Mouse (Mus musculus) intestine, postnatal 0 days (tissue): ENCODE results near the gene Cd3g. TPM values are rescaled to one million over a fixed set of nuclear protein-coding genes. Genes with fewer than 3 reads are reported as not detected.
"Not testable (repeated sequence)": the region's sequence is repeated elsewhere in the genome, so short reads cannot be mapped to it uniquely, and the experiment has no call there.

Experiments
- ATAC-seq: fragments of 200-750 bp; cut with Nextera tagmentation; 2 replicates; pipeline ENCODE4 v1.8.0; 2017; ENCODE audit warnings: mild to moderate bottlenecking, moderate TSS enrichment, moderate library complexity
- H3K27ac ChIP-seq: fragments of 300-500 bp; sonication (generic); 2 replicates; pipeline ENCODE4 v1.5.1; 2014; ENCODE audit warnings: mild to moderate bottlenecking, low read depth, low read length, moderate library complexity
- H3K27me3 ChIP-seq: fragments of 300-500 bp; sonication (generic); replicated peaks from 2 replicates; pipeline ENCODE4 v1.6.1; 2014; ENCODE audit warnings: low read length, mixed read lengths; ENCODE audit not compliant: control insufficient read depth, insufficient read depth
- H3K36me3 ChIP-seq: fragments of 300-500 bp; sonication (generic); 2 replicates; pipeline ENCODE4 v1.6.1; 2014; ENCODE audit warnings: mild to moderate bottlenecking, moderate library complexity; ENCODE audit not compliant: control insufficient read depth, insufficient read depth
- H3K4me1 ChIP-seq: fragments of 300-500 bp; sonication (generic); replicated peaks from 2 replicates; pipeline ENCODE4 v1.6.1; 2014; ENCODE audit warnings: antibody characterized with exemption, low read length, mixed read lengths; ENCODE audit not compliant: control insufficient read depth, insufficient read depth
- H3K4me2 ChIP-seq: fragments of 300-500 bp; sonication (generic); replicated peaks from 2 replicates; pipeline ENCODE4 v1.6.1; 2014; ENCODE audit warnings: low read depth, mild to moderate bottlenecking, moderate library complexity
- H3K4me3 ChIP-seq: fragments of 300-500 bp; sonication (generic); 2 replicates; pipeline ENCODE4 v1.5.1; 2014; ENCODE audit warnings: low read depth, low read length
- H3K9ac ChIP-seq: fragments of 300-500 bp; sonication (generic); 2 replicates; pipeline ENCODE4 v1.6.1; 2014; ENCODE audit warnings: mild to moderate bottlenecking, low read depth, low read length
- H3K9me3 ChIP-seq: fragments of 300-500 bp; sonication (generic); 2 replicates; pipeline ENCODE4 v1.6.1; 2016; ENCODE audit warnings: mixed run types; ENCODE audit not compliant: control insufficient read depth
- CTCF ChIP-seq: sonication (generic); IDR thresholded peaks from 2 replicates; pipeline ENCODE4 v1.5.1; 2016; ENCODE audit warnings: low read depth, mild to moderate bottlenecking, control low read depth, antibody characterized with exemption, moderate library complexity
- WGBS: fragments of 180-500 bp; shearing (Covaris S2); extraction: QIAGEN DNeasy Blood & Tissue Kit; methylation state at CpG from one replicate; pipeline ENCODE4 v1.1.7; 2014; 5-methylcytosine and 5-hydroxymethylcytosine counted together
- polyA plus RNA-seq: library from polyadenylated mRNA; unstranded; fragments of >200 nt; fragmentation: Nextera tagmentation; extraction: Ambion mirVana; gene quantifications from 2 replicates; pipeline ENCODE4 v1.2.1, GENCODE M21; 2015

Cd3g gene
- polyA plus RNA-seq, 1 experiment from 2014 or later = 0.61 TPM

GRCm38 (mm10) chr9:44982081-44982480 lies 1.9 kb upstream of the Cd3g start:
- no peak for TF ChIP-seq CTCF
- Histone ChIP-seq H3K9ac (no peak overlapping the region), H3K9me3 (no peaks in the 10 kb centered on the region), H3K27ac (no peak overlapping the region), H3K4me2 (no peak overlapping the region), H3K36me3 (no peaks in the 10 kb centered on the region), H3K4me3 (no peak overlapping the region), H3K27me3 (no peaks in the 10 kb centered on the region; the same call in 1 of the 2 replicates), H3K4me1 (no peaks in the 10 kb centered on the region)
- ATAC-seq = no peak
- WGBS = 84% methylated on average over 8 of the region's 8 CpGs

GRCm38 (mm10) chr9:44981676-44982075 lies 1.4 kb upstream of the Cd3g start, which contains the start of gene Cd3d:
TSS of gene Cd3d (plus strand) at chr9:44981786.
- no peak for ATAC-seq
- H3K36me3 ChIP-seq = no peaks in the 10 kb centered on the region
- H3K27ac ChIP-seq = no peak within 1 kb of the TSS
- H3K4me3 ChIP-seq = no peak within 1 kb of the TSS
- H3K9me3 ChIP-seq = no peaks in the 10 kb centered on the region
- no peak within 1 kb of the TSS for H3K4me2 ChIP-seq
- H3K4me1 ChIP-seq = no peaks in the 10 kb centered on the region
- H3K9ac ChIP-seq = no peak within 1 kb of the TSS
- no peaks in the 10 kb centered on the region; the same call in 1 of the 2 replicates for H3K27me3 ChIP-seq
- whole genome bisulfite sequencing = 71% methylated on average over 4 of the region's 4 CpGs
- TF ChIP-seq CTCF = no peak

DNA sequence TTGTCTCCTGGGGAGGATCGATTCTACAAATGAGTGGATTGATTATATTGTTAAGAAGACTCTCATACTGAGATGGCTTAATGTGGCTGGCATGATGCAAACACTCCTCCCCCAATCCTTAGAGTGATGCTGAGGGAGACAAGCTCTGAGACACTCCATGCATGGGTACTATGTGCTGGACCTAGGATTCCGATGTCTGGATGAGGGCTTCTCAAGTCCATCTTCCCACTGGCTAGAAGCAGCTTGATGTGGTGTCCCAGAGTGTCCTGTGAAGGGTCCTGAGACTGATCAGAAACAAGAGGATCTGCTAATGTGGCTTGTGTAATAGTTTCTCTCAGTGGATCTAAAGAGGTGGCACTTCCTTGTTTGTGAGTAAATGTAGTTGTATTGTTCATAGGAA lies 873 bp upstream of the Cd3g start:
- Histone ChIP-seq H3K4me2 (no peak overlapping the region), H3K27me3 (peaks cover 1% of the 10 kb centered on the region; the same call in 1 of the 2 replicates), H3K36me3 (no peaks in the 10 kb centered on the region), H3K9me3 (no peaks in the 10 kb centered on the region), H3K9ac (no peak overlapping the region), H3K4me3 (no peak overlapping the region), H3K27ac (no peak overlapping the region), H3K4me1 (no peaks in the 10 kb centered on the region)
- ATAC-seq = no peak
- TF ChIP-seq CTCF = no peak
- WGBS = 80% methylated on average over 2 of the region's 2 CpGs

DNA sequence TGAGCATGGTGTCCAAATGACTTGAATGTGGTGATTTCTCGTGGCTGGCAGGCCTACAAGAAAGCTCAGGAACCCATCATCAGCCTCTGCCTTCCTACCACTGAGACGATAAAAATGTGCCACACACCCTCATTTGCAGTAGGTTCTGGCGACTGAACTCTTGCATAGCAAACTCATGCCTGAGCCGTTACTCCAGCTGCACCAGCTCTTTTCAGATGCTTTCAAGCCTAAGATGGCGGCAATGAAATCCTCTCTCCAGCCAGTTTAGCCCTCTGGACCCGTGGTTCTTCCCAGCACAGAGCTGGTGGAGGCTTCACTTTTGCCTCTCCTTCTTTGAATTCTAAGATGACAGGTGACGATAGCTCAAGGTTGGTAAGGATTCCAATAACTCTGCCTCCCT lies 425 bp downstream of the Cd3g start:
- Histone ChIP-seq H3K36me3 (no peaks in the 10 kb centered on the region), H3K4me2 (no peak overlapping the region), H3K4me1 (no peaks in the 10 kb centered on the region), H3K27me3 (0 out of 2 replicates have a peak, but pooled peaks cover 2% of the 10 kb centered on the region), H3K9ac (no peak overlapping the region), H3K27ac (no peak overlapping the region), H3K4me3 (no peak overlapping the region), H3K9me3 (no peaks in the 10 kb centered on the region)
- no peak for TF ChIP-seq CTCF
- no peak for ATAC-seq
- 76% methylated on average over 7 of the region's 7 CpGs for WGBS

- H3K4me3 ChIP-seq = no peak overlapping the region
- no peaks in the 10 kb centered on the region for H3K4me1 ChIP-seq
- no peak for ATAC-seq
- no peak overlapping the region for H3K4me2 ChIP-seq
- 0 out of 2 replicates have a peak, but pooled peaks cover 2% of the 10 kb centered on the region for H3K27me3 ChIP-seq
- H3K9ac ChIP-seq = no peak overlapping the region
- no peak for TF ChIP-seq CTCF
- H3K27ac ChIP-seq = no peak overlapping the region
- H3K9me3 ChIP-seq = no peaks in the 10 kb centered on the region
- H3K36me3 ChIP-seq = no peaks in the 10 kb centered on the region
- WGBS = 64% methylated on average over 6 of the region's 6 CpGs
Observed at GRCm38 (mm10) chr9:44977813-44978212, 2.4 kb downstream of the Cd3g start.

- no peak overlapping the region for H3K4me3 ChIP-seq
- peak; percentile 42 for TF ChIP-seq CTCF
- no peaks in the 10 kb centered on the region for H3K9me3 ChIP-seq
- no peak overlapping the region for H3K4me2 ChIP-seq
- H3K36me3 ChIP-seq = no peaks in the 10 kb centered on the region
- ATAC-seq = no peak
- no peak overlapping the region for H3K9ac ChIP-seq
- 60% methylated on average over 1 of the region's 1 CpGs for WGBS
- H3K4me1 ChIP-seq = peaks cover 4% of the 10 kb centered on the region; the same call in 1 of the 2 replicates
- H3K27me3 ChIP-seq = 0 out of 2 replicates have a peak, but pooled peaks cover 9% of the 10 kb centered on the region
- no peak overlapping the region for H3K27ac ChIP-seq
Observed at GRCm38 (mm10) chr9:44969450-44969849, 10.8 kb downstream of the Cd3g start.

GRCm38 (mm10) chr9:44967763-44968162 lies 12.5 kb downstream of the Cd3g start:
- H3K4me3 ChIP-seq, H3K9me3 ChIP-seq, H3K4me2 ChIP-seq, H3K27me3 ChIP-seq, H3K36me3 ChIP-seq, H3K27ac ChIP-seq, ATAC-seq, H3K9ac ChIP-seq, H3K4me1 ChIP-seq: not testable (repeated sequence)
- 78% methylated on average over 5 of the region's 5 CpGs for WGBS
